Mouse (Mus musculus) A20 (cell line): Measurements from ENCODE around the gene Rbp1.

Experiments used
- DNase-seq: peaks from one replicate; pipeline ENCODE4 v3.0.0-alpha.2; 2011; ENCODE audit warnings: low read depth, low spot score

Rbp1 gene

GRCm38 (mm10) chr9:98424725-98425210 is 2.0 kb downstream of the Rbp1 start:
- no peak for DNase-seq

GRCm38 (mm10) chr9:98425351-98425880 is 2.7 kb downstream of the Rbp1 start:
- DNase-seq: no peak

GRCm38 (mm10) chr9:98427906-98428517 is 5.3 kb downstream of the Rbp1 start:
- DNase-seq: no peak

GRCm38 (mm10) chr9:98428783-98429182 is 6.0 kb downstream of the Rbp1 start:
- DNase-seq: no peak

- DNase-seq: no peak
Measured at GRCm38 (mm10) chr9:98429806-98430205, 7.0 kb downstream of the Rbp1 start.

GRCm38 (mm10) chr9:98430528-98430927 is 7.8 kb downstream of the Rbp1 start:
- DNase-seq: no peak

- DNase-seq: no peak
Measured at GRCm38 (mm10) chr9:98433021-98433420, 10.3 kb downstream of the Rbp1 start.

GRCm38 (mm10) chr9:98433956-98434588 is 11.3 kb downstream of the Rbp1 start:
- no peak for DNase-seq

GRCm38 (mm10) chr9:98437819-98438218 is 15.1 kb downstream of the Rbp1 start:
- DNase-seq: no peak

GRCm38 (mm10) chr9:98439091-98439490 is 16.3 kb downstream of the Rbp1 start:
- no peak for DNase-seq

GRCm38 (mm10) chr9:98442638-98443037 is 19.9 kb downstream of the Rbp1 start:
- peak; percentile 20 for DNase-seq

GRCm38 (mm10) chr9:98445359-98446149 is 22.8 kb downstream of the Rbp1 start:
- DNase-seq: no peak

- DNase-seq: no peak
Measured at GRCm38 (mm10) chr9:98450976-98451375, 28.2 kb downstream of the Rbp1 start.

- no peak for DNase-seq
Measured at GRCm38 (mm10) chr9:98466709-98467108, 43.9 kb downstream of the Rbp1 start.

- no peak for DNase-seq
Measured at GRCm38 (mm10) chr9:98480172-98480749, 57.5 kb downstream of the Rbp1 start.

GRCm38 (mm10) chr9:98482256-98482655 is 59.5 kb downstream of the Rbp1 start:
- no peak for DNase-seq

- DNase-seq: no peak
Measured at GRCm38 (mm10) chr9:98485020-98485419, 62.3 kb downstream of the Rbp1 start.

GRCm38 (mm10) chr9:98485815-98486214 is 63.1 kb downstream of the Rbp1 start, which contains the start of gene Rbp2:
Gene Rbp2 (plus strand): TSS chr9:98486115.
- no peak for DNase-seq

- no peak for DNase-seq
Measured at GRCm38 (mm10) chr9:98487273-98487672, 64.5 kb downstream of the Rbp1 start.

GRCm38 (mm10) chr9:98489532-98489931 is 66.8 kb downstream of the Rbp1 start:
- no peak for DNase-seq

- DNase-seq: no peak
Measured at GRCm38 (mm10) chr9:98490128-98490527, 67.4 kb downstream of the Rbp1 start.

- DNase-seq: no peak
Measured at GRCm38 (mm10) chr9:98491071-98491470, 68.3 kb downstream of the Rbp1 start.
